Mouse (Mus musculus): ENCODE data around the gene Pomgnt1. TPM values are rescaled to one million over a fixed set of nuclear protein-coding genes. Genes with fewer than 3 reads are reported as not detected.
A peak's percentile ranks its signal among the peaks of the same experiment; 100 is the strongest.

Gene Pomgnt1
- polyA plus RNA-seq, 1 experiment from 2014 or later, result 69.0 TPM

DNA sequence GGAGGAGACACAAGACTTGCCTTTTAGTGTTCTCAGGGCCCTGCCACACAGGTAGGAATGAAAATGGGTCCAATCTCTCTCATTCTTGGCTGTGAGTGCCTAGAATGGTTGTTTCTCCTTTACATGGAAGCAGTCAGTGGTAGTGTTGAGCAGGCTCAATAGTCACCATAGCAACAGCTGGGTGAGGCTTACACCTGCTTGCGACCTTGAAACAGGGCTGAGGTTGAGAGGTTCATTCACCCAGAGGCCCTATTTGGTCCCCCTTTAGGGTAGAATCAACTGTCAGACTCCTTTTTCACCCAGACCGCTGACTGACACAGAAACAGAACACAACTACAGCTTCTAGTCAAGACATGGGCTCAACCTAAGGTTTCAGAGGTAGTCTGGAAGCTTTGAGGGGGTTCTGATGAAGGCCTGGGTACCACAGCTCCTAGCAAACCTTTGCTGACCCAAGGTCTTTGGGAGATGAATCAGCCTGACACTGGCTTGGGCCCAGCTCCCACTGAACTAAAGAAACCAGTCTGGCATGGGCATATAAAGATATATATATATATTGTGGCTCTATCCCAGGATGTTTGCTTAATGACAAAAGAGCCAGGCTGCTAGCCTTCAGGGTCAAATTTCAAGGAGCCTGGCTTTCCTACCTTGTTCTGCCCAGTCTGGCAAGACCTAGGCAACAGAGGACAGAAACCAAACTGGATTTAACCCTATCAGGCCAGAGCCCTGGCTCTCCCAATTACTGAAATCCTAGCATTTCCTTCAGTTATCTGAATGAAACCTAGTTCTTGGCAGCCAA is 41.3 kb downstream of the Pomgnt1 start:
- no peaks in the 10 kb centered on the region for H3K27me3 ChIP-seq
- no peak overlapping the region for H3K4me2 ChIP-seq (replicated peaks)
- H3K4me3 ChIP-seq, result no peak overlapping the region
- ATAC-seq (ENCODE audit: low FRiP score, low read depth), result no peak
- H3K9ac ChIP-seq, result no peak overlapping the region
- WGBS, result 77% methylated on average over 2 of the region's 2 CpGs
- no peak overlapping the region for H3K27ac ChIP-seq
- H3K4me1 ChIP-seq, result peaks cover 15% of the 10 kb centered on the region
- peaks cover 15% of the 10 kb centered on the region for H3K36me3 ChIP-seq
- H3K9me3 ChIP-seq, result no peaks in the 10 kb centered on the region

DNA sequence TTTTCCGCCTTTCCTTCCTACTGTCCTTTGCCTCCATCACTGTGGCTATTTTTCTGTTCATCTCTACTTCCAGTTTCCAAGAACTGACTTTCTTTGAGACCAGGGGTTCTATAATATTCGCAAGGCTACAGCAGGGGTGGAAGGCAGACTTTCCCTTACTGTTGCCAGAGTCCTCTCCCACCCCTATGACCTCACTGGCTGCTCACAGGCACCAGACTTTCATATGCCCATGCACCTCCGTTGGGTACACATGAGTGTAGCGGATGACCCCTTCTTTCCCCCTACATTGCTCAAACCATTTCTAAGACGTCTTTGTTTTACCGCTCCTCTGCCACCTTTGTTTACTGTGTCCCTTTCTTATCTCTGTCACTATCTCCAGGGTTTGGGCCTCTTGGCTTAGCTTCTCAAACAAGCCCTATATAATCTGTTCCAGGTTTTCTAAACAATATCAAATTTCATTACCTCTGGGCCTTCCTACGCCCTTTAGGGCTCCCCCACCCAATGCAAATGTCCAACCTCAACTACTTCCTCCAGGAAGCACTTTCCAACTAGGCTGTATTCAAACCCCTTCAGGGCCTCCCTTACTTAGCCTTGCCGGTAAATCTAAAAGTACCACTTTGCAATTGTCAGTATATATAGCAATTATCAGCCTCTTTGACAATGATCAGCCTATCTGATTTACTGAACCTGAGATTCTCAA is 42.2 kb downstream of the Pomgnt1 start:
- Histone ChIP-seq H3K9me3 (no peaks in the 10 kb centered on the region), H3K4me1 (peaks cover 15% of the 10 kb centered on the region), H3K4me3 (no peak overlapping the region), H3K36me3 (peaks cover 6% of the 10 kb centered on the region), H3K27ac (no peak overlapping the region), H3K9ac (no peak overlapping the region), H3K27me3 (no peaks in the 10 kb centered on the region), H3K4me2 (replicated peaks) (no peak overlapping the region)
- no peak for ATAC-seq (ENCODE audit: low FRiP score, low read depth)
- 46% methylated on average over 8 of the region's 8 CpGs for WGBS

DNA sequence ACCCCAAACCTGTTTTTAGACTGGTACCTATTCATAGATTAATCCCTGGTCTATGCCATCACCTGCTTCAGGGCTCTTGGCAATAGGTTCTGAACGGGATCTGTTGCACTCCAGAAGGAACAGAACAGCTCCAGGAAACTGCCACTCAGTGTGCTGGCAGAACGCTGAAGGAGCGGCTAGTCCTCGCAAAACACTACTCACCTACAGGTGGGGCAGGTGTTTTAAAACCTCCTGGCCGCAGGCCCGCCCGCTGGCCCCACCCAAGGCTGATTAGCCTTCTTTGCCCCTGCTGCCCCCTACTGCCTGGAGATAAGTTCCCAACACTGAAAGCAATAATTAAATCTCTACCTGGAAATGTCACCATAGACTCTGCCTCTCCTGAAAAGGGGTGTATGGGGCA is 43.8 kb downstream of the Pomgnt1 start, which contains the start of gene Tspan1:
Gene Tspan1 (minus strand): TSS at position 198 of the 400 bp plus-strand sequence.
- Histone ChIP-seq H3K27me3 (no peaks in the 10 kb centered on the region), H3K36me3 (no peaks in the 10 kb centered on the region), H3K4me1 (peaks cover 15% of the 10 kb centered on the region), H3K27ac (no peak within 1 kb of the TSS), H3K4me3 (no peak within 1 kb of the TSS), H3K4me2 (replicated peaks) (no peak within 1 kb of the TSS), H3K9me3 (no peaks in the 10 kb centered on the region), H3K9ac (no peak within 1 kb of the TSS)
- ATAC-seq (ENCODE audit: low FRiP score, low read depth), result no peak
- 28% methylated on average over 7 of the region's 7 CpGs for WGBS

DNA sequence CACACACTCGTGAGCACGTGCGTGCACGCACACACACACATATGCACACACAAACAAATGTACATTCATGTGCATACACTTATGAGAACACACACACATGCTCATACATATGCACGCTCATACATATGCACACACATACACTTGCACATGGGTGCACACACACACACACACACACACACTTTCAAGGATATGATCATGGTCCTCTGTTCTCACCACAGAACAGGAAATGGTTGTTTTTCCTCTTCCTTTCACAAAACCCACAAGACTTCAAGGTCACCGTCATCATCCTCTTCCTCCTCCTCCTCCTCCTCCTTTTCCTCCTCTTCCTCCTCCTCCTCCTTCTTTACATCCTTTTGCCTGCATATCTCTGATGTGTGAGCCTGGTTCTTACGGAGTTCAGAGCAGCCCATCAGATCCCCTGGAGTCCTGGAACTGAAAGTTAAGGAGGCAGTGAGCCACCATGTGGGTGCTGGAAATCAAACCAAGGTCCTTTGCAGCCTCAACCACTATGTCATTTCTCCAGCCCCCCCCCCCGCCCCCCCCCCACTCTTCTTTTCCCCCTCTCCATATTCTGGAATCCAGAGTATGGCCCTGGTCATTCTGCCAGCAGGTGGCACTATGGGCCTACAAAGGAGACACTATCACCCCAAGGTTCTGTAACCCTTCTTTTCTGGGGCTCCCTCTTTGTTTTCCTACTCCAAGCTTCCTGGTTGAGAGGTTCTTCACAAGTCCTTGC is 45.1 kb downstream of the Pomgnt1 start:
- 86% methylated on average over 7 of the region's 8 CpGs for WGBS
- Histone ChIP-seq H3K27me3 (no peaks in the 10 kb centered on the region), H3K36me3 (no peaks in the 10 kb centered on the region), H3K4me1 (peaks cover 15% of the 10 kb centered on the region), H3K27ac (no peak overlapping the region), H3K4me2 (replicated peaks) (no peak overlapping the region), H3K9me3 (no peaks in the 10 kb centered on the region), H3K4me3 (no peak overlapping the region), H3K9ac (no peak overlapping the region)
- ATAC-seq (ENCODE audit: low FRiP score, low read depth), result 0 out of 2 replicates have a peak, but pooled peaks have one; percentile 41

DNA sequence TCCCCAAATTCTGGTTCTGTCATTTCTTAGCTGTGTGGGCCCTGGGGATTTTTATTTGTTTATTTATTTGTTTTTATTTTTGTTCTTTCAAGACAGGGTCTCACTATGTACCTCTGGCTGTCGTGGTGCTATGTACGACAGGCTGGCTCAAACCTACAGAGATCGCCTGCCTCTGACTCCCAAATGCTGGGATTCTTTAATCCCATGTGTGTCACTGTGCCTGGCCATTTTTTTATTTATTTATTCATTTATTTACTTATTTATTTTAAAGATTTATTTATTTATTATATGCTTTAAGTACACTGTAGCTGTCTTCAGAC is 45.7 kb downstream of the Pomgnt1 start:
- Histone ChIP-seq H3K27ac (no peak overlapping the region), H3K4me3 (no peak overlapping the region), H3K27me3 (no peaks in the 10 kb centered on the region), H3K4me1 (peaks cover 18% of the 10 kb centered on the region), H3K4me2 (replicated peaks) (no peak overlapping the region), H3K9me3 (no peaks in the 10 kb centered on the region), H3K36me3 (no peaks in the 10 kb centered on the region), H3K9ac (no peak overlapping the region)
- WGBS, result 68% methylated on average over 3 of the region's 3 CpGs
- 0 out of 2 replicates have a peak, but pooled peaks have one; percentile 22 for ATAC-seq (ENCODE audit: low FRiP score, low read depth)

DNA sequence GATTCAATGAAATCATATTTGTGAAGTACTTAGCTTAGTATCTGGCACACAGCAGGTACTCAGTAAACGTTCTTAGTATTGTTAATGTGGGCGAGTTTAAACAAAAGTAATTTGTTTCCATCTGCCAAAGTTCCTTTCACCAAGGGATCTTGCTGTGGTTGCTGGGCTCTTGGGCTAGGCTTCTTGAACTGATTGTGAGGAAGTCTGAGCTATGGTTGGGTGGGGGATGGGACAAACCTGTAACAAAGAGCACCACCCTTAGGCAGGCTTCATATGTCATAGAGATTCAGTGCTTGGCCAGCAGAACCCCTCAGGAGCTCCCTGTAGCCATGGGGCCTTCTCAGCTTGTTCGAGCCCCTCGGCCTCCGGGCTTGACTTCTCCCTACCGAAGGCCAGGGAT is 49.4 kb downstream of the Pomgnt1 start, which contains the start of the genes 1700042G07Rik and Gm49337:
Gene 1700042G07Rik (plus strand): TSS at position 301 of the 400 bp plus-strand sequence.
Gene Gm49337 (plus strand): TSS at position 313 of the 400 bp plus-strand sequence.
- ATAC-seq (ENCODE audit: low FRiP score, low read depth), result no peak
- H3K27me3 ChIP-seq, result no peaks in the 10 kb centered on the region
- H3K9me3 ChIP-seq, result no peaks in the 10 kb centered on the region
- H3K27ac ChIP-seq, result no peak within 1 kb of the TSS
- H3K9ac ChIP-seq, result no peak within 1 kb of the TSS
- no peak within 1 kb of the TSS for H3K4me3 ChIP-seq
- 89% methylated on average over 6 of the region's 6 CpGs for WGBS
- no peak within 1 kb of the TSS for H3K4me2 ChIP-seq (replicated peaks)
- no peaks in the 10 kb centered on the region for H3K36me3 ChIP-seq
- peaks cover 35% of the 10 kb centered on the region for H3K4me1 ChIP-seq

DNA sequence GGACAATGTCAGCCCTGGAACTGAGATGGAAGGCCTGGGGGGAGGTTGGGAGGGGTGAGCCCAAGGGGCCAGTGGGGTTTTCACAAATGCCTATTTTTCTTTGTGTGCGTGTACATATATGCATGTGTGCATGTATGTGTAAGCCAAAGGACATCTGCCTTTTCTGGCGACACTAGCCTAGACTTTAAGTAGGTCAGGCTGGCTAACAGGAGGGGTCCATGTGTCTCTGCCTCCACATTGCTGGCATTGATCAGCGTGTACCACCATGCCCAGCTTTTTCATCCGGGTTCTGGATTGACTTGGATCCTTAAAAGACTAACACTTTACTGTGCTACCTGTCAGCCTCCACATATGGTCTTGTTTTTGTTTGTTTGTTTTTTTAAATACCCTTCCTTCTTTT is 50.1 kb downstream of the Pomgnt1 start:
- Histone ChIP-seq H3K4me3 (no peak overlapping the region), H3K9me3 (no peaks in the 10 kb centered on the region), H3K9ac (no peak overlapping the region), H3K27ac (no peak overlapping the region), H3K4me2 (replicated peaks) (no peak overlapping the region), H3K27me3 (no peaks in the 10 kb centered on the region), H3K4me1 (peaks cover 35% of the 10 kb centered on the region), H3K36me3 (no peaks in the 10 kb centered on the region)
- 83% methylated on average over 4 of the region's 4 CpGs for WGBS
- no peak for ATAC-seq (ENCODE audit: low FRiP score, low read depth)

DNA sequence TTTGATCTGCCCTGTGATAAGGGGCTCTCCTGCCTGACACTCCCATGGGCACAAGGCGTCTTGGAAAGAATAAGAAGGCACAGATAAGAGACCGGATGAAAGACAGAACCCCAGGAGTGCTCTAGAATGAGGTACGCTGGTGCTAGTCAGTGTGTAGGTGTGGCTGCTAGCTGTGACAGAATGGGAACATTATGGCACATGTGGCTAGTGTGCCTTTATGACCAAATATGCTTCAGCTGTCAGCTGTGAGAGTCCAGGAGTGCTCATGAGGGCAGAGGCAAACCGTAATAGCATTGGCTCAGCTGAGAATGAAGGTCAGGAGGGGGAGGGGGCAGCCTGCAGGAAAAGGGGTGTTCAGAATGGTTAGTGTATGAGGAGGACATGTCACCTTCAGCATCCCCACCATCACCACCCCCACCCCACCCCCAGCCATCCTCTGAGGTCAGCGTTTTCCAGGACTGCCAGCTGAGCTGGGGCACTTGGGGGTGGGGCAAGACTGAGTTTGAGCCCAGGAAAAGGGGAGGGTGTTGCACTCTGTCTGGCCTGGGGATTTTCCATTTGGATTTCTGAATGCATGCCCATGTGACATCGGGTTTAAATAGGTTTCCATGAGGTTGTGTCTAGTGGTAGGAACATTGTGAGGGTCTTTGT is 51.0 kb downstream of the Pomgnt1 start:
- no peaks in the 10 kb centered on the region for H3K36me3 ChIP-seq
- 0 out of 2 replicates have a peak, but pooled peaks have one; percentile 25 for ATAC-seq (ENCODE audit: low FRiP score, low read depth)
- H3K4me1 ChIP-seq, result peaks cover 35% of the 10 kb centered on the region
- no peaks in the 10 kb centered on the region for H3K27me3 ChIP-seq
- H3K9me3 ChIP-seq, result no peaks in the 10 kb centered on the region
- H3K9ac ChIP-seq, result no peak overlapping the region
- H3K27ac ChIP-seq, result peak overlapping the region; percentile 33; the same call in 1 of the 2 replicates
- no peak overlapping the region for H3K4me3 ChIP-seq
- WGBS, result 52% methylated on average over 6 of the region's 6 CpGs
- H3K4me2 ChIP-seq (replicated peaks), result no peak overlapping the region

DNA sequence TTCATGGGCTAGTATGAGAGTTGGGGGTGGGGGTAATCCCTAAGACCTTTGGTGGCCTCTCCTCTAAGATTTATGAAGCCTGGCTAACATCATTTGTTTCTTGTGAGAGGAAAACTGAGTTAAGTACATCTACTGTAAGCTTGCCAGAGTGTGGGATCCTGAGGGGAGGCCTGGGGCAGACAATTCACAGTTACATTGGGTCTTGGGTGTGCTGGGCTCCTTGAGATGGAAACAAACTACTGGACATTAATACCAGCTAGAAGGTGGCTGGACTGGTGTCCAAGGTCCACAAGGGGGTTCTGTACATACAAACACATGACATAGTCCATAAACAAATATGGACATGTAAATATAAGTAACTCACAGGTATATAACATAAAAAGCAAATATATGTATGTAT is 51.5 kb downstream of the Pomgnt1 start:
- ATAC-seq (ENCODE audit: low FRiP score, low read depth), result no peak
- Histone ChIP-seq H3K4me2 (replicated peaks) (no peak overlapping the region), H3K36me3 (no peaks in the 10 kb centered on the region), H3K4me1 (peaks cover 35% of the 10 kb centered on the region), H3K9me3 (no peaks in the 10 kb centered on the region), H3K27ac (no peak overlapping the region), H3K9ac (no peak overlapping the region), H3K27me3 (no peaks in the 10 kb centered on the region), H3K4me3 (no peak overlapping the region)

DNA sequence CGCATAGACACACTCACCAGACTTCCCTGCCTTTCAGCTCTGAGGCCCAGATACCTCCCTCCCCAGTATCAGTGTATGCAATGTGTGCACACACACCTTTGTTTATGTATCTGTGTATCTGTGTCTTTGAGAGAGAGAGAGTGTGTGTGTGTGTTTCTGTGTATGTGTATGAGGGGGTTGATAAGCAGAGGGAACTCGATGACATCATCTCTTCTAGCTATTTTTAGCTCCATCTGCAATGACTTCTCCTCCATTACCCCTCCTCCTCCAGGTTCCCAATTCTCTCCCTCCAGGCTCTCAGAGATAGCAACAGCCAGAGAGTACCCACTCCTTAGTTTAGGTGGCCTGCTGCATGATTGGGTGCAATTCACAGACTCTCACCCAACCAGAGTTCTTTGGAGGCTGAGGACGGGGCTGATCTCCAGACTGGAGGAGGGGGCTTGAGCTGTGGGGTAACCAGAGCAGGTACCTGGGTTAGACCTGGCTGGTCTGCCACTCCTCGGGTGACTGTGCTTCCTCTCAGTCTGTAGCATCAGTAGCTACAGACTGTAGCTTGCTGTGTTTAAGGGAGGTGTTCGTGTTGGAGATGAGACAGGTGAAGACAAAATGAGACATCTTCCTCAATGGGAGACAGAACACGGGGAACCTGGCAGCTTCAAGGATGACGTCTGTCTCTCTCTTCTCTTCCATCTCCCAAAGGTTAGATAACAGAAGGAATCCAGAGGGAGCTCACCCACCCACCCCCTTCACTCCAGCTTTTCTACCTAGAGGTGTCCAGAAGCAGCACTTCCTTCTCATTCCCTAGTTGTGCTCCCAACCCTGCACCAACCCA is 52.3 kb downstream of the Pomgnt1 start:
- H3K27ac ChIP-seq, result no peak overlapping the region
- H3K9ac ChIP-seq, result no peak overlapping the region
- H3K36me3 ChIP-seq, result no peaks in the 10 kb centered on the region
- no peak for ATAC-seq (ENCODE audit: low FRiP score, low read depth)
- H3K4me2 ChIP-seq (replicated peaks), result peak overlapping the region; percentile 48
- H3K4me3 ChIP-seq, result no peak overlapping the region
- H3K27me3 ChIP-seq, result no peaks in the 10 kb centered on the region
- H3K4me1 ChIP-seq, result peaks cover 35% of the 10 kb centered on the region
- no peaks in the 10 kb centered on the region for H3K9me3 ChIP-seq
- 60% methylated on average over 7 of the region's 7 CpGs for WGBS

DNA sequence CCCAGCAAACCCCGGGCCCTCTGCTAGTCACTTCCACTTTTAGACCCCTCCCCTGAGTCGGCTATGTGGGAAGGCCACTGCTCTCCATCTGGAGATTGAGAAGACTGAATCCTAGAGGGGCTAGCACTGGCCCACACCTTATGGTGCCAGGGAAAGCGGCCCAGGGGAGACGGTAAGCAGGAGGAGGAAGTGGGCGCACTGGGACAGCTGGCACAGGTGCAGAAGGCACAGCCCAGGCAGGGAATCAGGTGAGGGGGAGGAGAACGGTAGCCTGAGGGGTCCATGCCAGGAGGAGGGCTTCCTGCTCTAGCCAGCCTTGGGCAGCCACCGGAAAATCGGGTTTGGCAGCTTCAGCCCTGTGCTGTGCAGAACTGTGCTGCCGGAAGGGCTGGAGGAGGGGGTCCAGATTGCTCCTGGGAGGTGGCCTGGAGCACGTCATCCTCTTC is 52.9 kb downstream of the Pomgnt1 start:
- Histone ChIP-seq H3K27me3 (no peaks in the 10 kb centered on the region), H3K4me2 (replicated peaks) (peak overlapping the region; percentile 48), H3K9me3 (no peaks in the 10 kb centered on the region), H3K36me3 (no peaks in the 10 kb centered on the region), H3K4me1 (peaks cover 35% of the 10 kb centered on the region), H3K4me3 (no peak overlapping the region), H3K27ac (peak overlapping the region; percentile 48; the same call in 1 of the 2 replicates), H3K9ac (peak overlapping the region; percentile 39; the same call in 1 of the 2 replicates)
- 21% methylated on average over 10 of the region's 10 CpGs for WGBS
- ATAC-seq (ENCODE audit: low FRiP score, low read depth), result peak; percentile 61; the same call in 1 of the 2 replicates

Data from limb, embryonic 13.5 days (tissue).